Mouse (Mus musculus) hindbrain, postnatal 0 days (tissue): ENCODE results near the gene Rundc1. TPM values are rescaled to one million over a fixed set of nuclear protein-coding genes. Genes with fewer than 3 reads are reported as not detected.
"Not testable (repeated sequence)": the region's sequence is repeated elsewhere in the genome, so short reads cannot be mapped to it uniquely, and the experiment has no call there.

ENCODE experiments used
- ATAC-seq: fragments of 200-750 bp; cut with Nextera tagmentation; 2 replicates; pipeline ENCODE4 v1.8.0; 2017; ENCODE audit warnings: mild to moderate bottlenecking, moderate TSS enrichment, moderate library complexity
- DNase-seq: peaks from one replicate; pipeline ENCODE4 v3.0.0-alpha.2; 2015; ENCODE audit warnings: low spot score
- H3K27ac ChIP-seq: fragments of 300-500 bp; sonication (generic); 2 replicates; pipeline ENCODE4 v1.5.1; 2014; ENCODE audit warnings: mild to moderate bottlenecking
- H3K27me3 ChIP-seq: fragments of 300-500 bp; sonication (generic); 2 replicates; pipeline ENCODE4 v1.6.1; 2014; ENCODE audit warnings: low read length, mixed read lengths; ENCODE audit not compliant: insufficient read depth
- H3K36me3 ChIP-seq: fragments of 300-500 bp; sonication (generic); 2 replicates; pipeline ENCODE4 v1.6.1; 2014; ENCODE audit warnings: low read length, mixed read lengths; ENCODE audit not compliant: insufficient read depth
- H3K4me1 ChIP-seq: fragments of 300-500 bp; sonication (generic); 2 replicates; pipeline ENCODE4 v1.6.1; 2014; ENCODE audit warnings: antibody characterized with exemption, low read length, mixed read lengths; ENCODE audit not compliant: insufficient read depth
- H3K4me2 ChIP-seq: fragments of 300-500 bp; sonication (generic); 2 replicates; pipeline ENCODE4 v1.6.1; 2014; ENCODE audit warnings: low read depth, mild to moderate bottlenecking, low read length, moderate library complexity, mixed read lengths
- H3K4me3 ChIP-seq: fragments of 300-500 bp; sonication (generic); 2 replicates; pipeline ENCODE4 v1.5.1; 2014; ENCODE audit warnings: low read length
- H3K9ac ChIP-seq: fragments of 300-500 bp; sonication (generic); replicated peaks from 2 replicates; pipeline ENCODE4 v1.6.1; 2014; ENCODE audit warnings: mild to moderate bottlenecking, low read length, moderate library complexity, mixed read lengths
- H3K9me3 ChIP-seq: fragments of 300-500 bp; sonication (generic); 2 replicates; pipeline ENCODE4 v1.6.1; 2016; ENCODE audit warnings: low read length, mixed read lengths
- CTCF ChIP-seq: IDR thresholded peaks from 2 replicates; pipeline ENCODE4 v1.5.1; 2016; ENCODE audit warnings: antibody characterized with exemption, control low read depth, low read depth
- WGBS: fragments of 180-500 bp; shearing (Covaris S2); extraction: QIAGEN DNeasy Blood & Tissue Kit; methylation state at CpG from one replicate; pipeline ENCODE4 v1.1.7; 2014; 5-methylcytosine and 5-hydroxymethylcytosine counted together
- polyA plus RNA-seq: library from polyadenylated mRNA; unstranded; fragments of >200 nt; fragmentation: Nextera tagmentation; extraction: Ambion mirVana; gene quantifications from 2 replicates; pipeline ENCODE4 v1.2.1, GENCODE M21; 2015
- total RNA-seq: library from RNA; depleted of rRNA; stranded (reverse); fragments of >200 nt; gene quantifications from 2 replicates; pipeline ENCODE4 v1.2.3, GENCODE M21; 2014

The Rundc1 gene
- total and polyA plus RNA-seq, 2 experiments from 2014 or later: 11.6 to 21.4 TPM

DNA sequence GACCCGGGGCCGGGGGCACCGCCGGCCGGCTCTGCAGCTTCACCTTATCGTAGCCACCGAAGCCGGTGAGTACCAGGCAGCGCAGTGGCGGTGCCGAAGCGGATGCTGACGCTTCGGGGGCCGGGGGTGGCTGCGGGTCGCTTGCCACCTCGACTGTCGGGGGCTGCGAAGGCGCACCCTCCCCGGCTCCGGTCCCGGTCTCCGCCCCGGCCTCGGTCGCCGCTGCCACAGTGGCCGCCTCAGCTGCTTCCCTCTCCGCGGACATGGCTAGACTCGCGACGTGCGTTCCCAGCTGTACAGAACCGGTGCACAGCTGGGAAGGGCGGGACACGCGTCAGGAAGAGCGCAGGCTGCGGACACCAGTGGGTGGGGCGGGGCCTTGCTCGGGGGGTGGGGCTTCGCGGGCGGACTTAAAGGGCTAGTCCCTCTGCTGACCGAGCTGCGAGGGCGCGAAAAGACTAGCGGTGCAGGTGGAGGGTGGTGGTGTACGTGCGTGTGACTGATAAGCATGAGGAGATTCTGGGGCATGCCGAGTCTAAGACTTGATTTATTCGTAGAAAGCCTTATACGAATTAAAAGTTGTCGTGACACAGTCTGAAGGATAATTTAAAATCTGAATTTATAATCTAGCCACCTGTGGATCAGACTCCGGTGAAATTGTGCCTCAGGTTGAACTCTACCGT is 41.1 kb downstream of the Rundc1 start, which contains the start of gene Vat1:
Vat1 (minus strand) TSS at position 362 of the 683 bp plus-strand sequence.
- Histone ChIP-seq H3K9ac (peak within 1 kb of the TSS; percentile 74), H3K9me3 (no peaks in the 10 kb centered on the region), H3K4me2 (peak within 1 kb of the TSS; percentile 75), H3K36me3 (peaks cover 11% of the 10 kb centered on the region; the same call in 1 of the 2 replicates), H3K4me1 (peaks cover 24% of the 10 kb centered on the region), H3K27ac (peak within 1 kb of the TSS; percentile 89), H3K4me3 (peak within 1 kb of the TSS; percentile 78), H3K27me3 (no peaks in the 10 kb centered on the region)
- 3% methylated on average over 57 of the region's 60 CpGs for WGBS
- peak; percentile 91 for DNase-seq
- ATAC-seq: peak; percentile 60
- TF ChIP-seq CTCF: 0 out of 2 replicates have a peak, but pooled peaks have one; percentile 3

DNA sequence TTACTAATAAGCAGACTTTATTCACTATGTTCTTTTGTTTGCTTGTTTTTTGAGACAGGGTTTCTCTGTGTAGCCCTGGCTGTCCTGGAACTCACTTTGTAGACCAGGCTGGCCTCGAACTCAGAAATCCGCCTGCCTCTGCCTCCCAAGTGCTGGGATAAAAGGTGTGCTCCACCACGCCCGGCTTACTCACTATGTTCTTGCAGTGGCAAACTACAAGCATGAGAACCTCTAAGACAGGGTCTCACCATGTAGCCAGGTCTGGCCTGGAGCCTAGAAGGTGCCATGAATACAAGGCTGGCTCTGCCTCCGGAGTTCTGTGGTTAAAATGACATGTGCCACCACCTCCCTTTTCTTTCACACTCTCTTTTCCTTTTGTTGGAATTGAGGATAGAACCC is 41.7 kb downstream of the Rundc1 start:
- H3K9ac ChIP-seq, H3K27me3 ChIP-seq, H3K9me3 ChIP-seq, DNase-seq, ATAC-seq, H3K27ac ChIP-seq: not testable (repeated sequence)
- H3K4me1 ChIP-seq: peaks cover 24% of the 10 kb centered on the region
- H3K4me3 ChIP-seq: peak overlapping the region; percentile 77
- 0 out of 2 replicates have a peak, but pooled peaks have one; percentile 0 for TF ChIP-seq CTCF
- WGBS: 51% methylated on average over 5 of the region's 5 CpGs
- H3K36me3 ChIP-seq: peaks cover 11% of the 10 kb centered on the region; the same call in 1 of the 2 replicates
- peak overlapping the region; percentile 75 for H3K4me2 ChIP-seq

- WGBS: under 1% methylated on average over 45 of the region's 54 CpGs
- no peaks in the 10 kb centered on the region for H3K9me3 ChIP-seq
- DNase-seq (peak; percentile 91), ATAC-seq (peak; percentile 79)
- no peaks in the 10 kb centered on the region for H3K27me3 ChIP-seq
- H3K27ac ChIP-seq: peak overlapping the region; percentile 89
- H3K36me3 ChIP-seq: peaks cover 3% of the 10 kb centered on the region; the same call in 1 of the 2 replicates
- peak overlapping the region; percentile 73 for H3K4me2 ChIP-seq
- peaks cover 20% of the 10 kb centered on the region for H3K4me1 ChIP-seq
- TF ChIP-seq CTCF: peak; percentile 74
- H3K9ac ChIP-seq: peak overlapping the region; percentile 83
- H3K4me3 ChIP-seq: peak overlapping the region; percentile 78
Observed at GRCm38 (mm10) chr11:101467477-101468262, 42.8 kb downstream of the Rundc1 start.

DNA sequence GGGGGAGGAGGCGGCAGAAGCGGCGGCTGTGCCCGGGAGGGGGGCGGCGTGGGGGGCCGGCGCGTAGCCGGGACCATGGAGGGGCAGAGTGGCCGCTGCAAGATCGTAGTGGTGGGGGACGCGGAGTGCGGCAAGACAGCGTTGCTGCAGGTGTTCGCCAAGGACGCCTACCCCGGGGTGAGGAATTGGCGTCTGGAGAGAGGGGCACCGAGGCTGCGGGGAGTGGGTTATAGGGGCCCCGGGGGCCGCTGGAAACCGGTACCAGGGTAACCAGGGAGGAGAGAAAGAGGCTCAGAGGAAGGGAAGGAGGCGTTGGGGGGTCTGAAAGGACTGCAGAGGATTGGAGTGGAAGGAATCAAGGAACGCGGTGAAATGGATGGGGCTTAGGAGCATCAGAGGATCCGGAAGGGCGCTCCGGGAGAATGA is 43.4 kb downstream of the Rundc1 start:
- no peak for TF ChIP-seq CTCF
- Histone ChIP-seq H3K4me1 (peaks cover 17% of the 10 kb centered on the region), H3K36me3 (no peaks in the 10 kb centered on the region), H3K9me3 (no peaks in the 10 kb centered on the region), H3K9ac (peak overlapping the region; percentile 83), H3K4me3 (peak overlapping the region; percentile 78), H3K27me3 (no peaks in the 10 kb centered on the region), H3K27ac (peak overlapping the region; percentile 89), H3K4me2 (peak overlapping the region; percentile 73)
- WGBS: under 1% methylated on average over 27 of the region's 31 CpGs
- ATAC-seq (peak; percentile 21), DNase-seq (peak; percentile 53)

- H3K4me2 ChIP-seq: peak overlapping the region; percentile 73
- DNase-seq (no peak), ATAC-seq (no peak)
- peaks cover 13% of the 10 kb centered on the region; the same call in 1 of the 2 replicates for H3K4me1 ChIP-seq
- TF ChIP-seq CTCF: no peak
- H3K9ac ChIP-seq: peak overlapping the region; percentile 83
- no peaks in the 10 kb centered on the region for H3K9me3 ChIP-seq
- peak overlapping the region; percentile 78 for H3K4me3 ChIP-seq
- WGBS: under 1% methylated on average over 13 of the region's 13 CpGs
- H3K36me3 ChIP-seq: no peaks in the 10 kb centered on the region
- H3K27ac ChIP-seq: peak overlapping the region; percentile 89
- no peaks in the 10 kb centered on the region for H3K27me3 ChIP-seq
Observed at GRCm38 (mm10) chr11:101468731-101469130, 43.8 kb downstream of the Rundc1 start.

- no peak for TF ChIP-seq CTCF
- DNase-seq (no peak), ATAC-seq (no peak)
- peak overlapping the region; percentile 83 for H3K9ac ChIP-seq
- H3K27ac ChIP-seq: no peak overlapping the region
- 52% methylated on average over 4 of the region's 4 CpGs for WGBS
- H3K4me2 ChIP-seq: peak overlapping the region; percentile 73
- H3K4me1 ChIP-seq: peaks cover 8% of the 10 kb centered on the region; the same call in 1 of the 2 replicates
- H3K9me3 ChIP-seq: no peaks in the 10 kb centered on the region
- no peaks in the 10 kb centered on the region for H3K27me3 ChIP-seq
- peak overlapping the region; percentile 78 for H3K4me3 ChIP-seq
- H3K36me3 ChIP-seq: no peaks in the 10 kb centered on the region
Observed at GRCm38 (mm10) chr11:101469155-101469554, 44.3 kb downstream of the Rundc1 start.
